Mouse (Mus musculus): ENCODE results near the gene Plod1. TPM values are rescaled to one million over a fixed set of nuclear protein-coding genes. Genes with fewer than 3 reads are reported as not detected.
A peak's percentile ranks its signal among the peaks of the same experiment; 100 is the strongest.

Plod1 gene
- total and polyA plus RNA-seq, 2 experiments = 24.5 to 32.9 TPM

DNA sequence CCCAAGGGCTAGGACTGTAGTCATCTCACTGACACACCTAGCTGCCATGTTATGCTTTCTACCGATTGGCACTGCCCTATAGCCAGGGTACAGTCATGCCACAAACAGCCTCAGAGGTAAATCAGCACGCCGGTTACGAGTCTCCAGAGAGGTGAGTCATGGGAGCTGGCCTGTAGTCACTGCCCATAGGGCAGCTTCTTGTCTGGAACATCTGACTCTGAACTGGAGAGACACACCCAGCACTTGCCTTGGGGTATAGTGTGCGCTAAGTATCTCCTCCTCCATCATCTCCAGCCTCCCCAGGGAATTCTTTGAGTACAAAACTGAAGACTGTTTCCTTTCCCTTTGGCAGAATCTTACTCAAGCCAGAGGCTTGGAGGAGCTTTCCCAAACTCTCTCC is 30.3 kb downstream of the Plod1 start:
- 91% methylated on average over 5 of the region's 5 CpGs for WGBS
- no peaks in the 10 kb centered on the region for H3K27me3 ChIP-seq (ENCODE audit: control insufficient read depth, insufficient read depth, low read length)
- H3K36me3 ChIP-seq (ENCODE audit: control insufficient read depth, insufficient read depth, low read length) = peaks cover 8% of the 10 kb centered on the region; the same call in 1 of the 2 replicates
- H3K27ac ChIP-seq (replicated peaks; ENCODE audit: insufficient read depth, low read depth, low read length) = no peak overlapping the region
- no peak for DNase-seq (ENCODE audit: extremely low read depth, low read depth, low spot score)
- H3K4me1 ChIP-seq (ENCODE audit: control insufficient read depth, insufficient read depth, low read length) = peaks cover 20% of the 10 kb centered on the region
- H3K79me2 ChIP-seq (ENCODE audit: control insufficient read depth, insufficient read depth, low read length) = peaks cover 16% of the 10 kb centered on the region; the same call in 1 of the 2 replicates
- TF ChIP-seq POLR2A (IDR thresholded peaks at IDR 0.05; ENCODE audit: extremely low read depth, insufficient read depth, low read length) (no peak), CTCF (IDR thresholded peaks at IDR 0.05; ENCODE audit: low read depth, low read length) (no peak)
- H3K4me3 ChIP-seq (ENCODE audit: insufficient read depth, low read depth, low read length) = no peak overlapping the region
- no peak overlapping the region for H3K9ac ChIP-seq (ENCODE audit: low read depth, low read length)

GRCm38 (mm10) chr4:147905090-147905659 is 31.4 kb downstream of the Plod1 start:
- 0% methylated on average over 8 of the region's 8 CpGs for WGBS
- H3K4me1 ChIP-seq (ENCODE audit: control insufficient read depth, insufficient read depth, low read length) = peaks cover 20% of the 10 kb centered on the region
- peak overlapping the region; percentile 96 for H3K9ac ChIP-seq (ENCODE audit: low read depth, low read length)
- H3K4me3 ChIP-seq (ENCODE audit: insufficient read depth, low read depth, low read length) = peak overlapping the region; percentile 92
- H3K79me2 ChIP-seq (ENCODE audit: control insufficient read depth, insufficient read depth, low read length) = peaks cover 20% of the 10 kb centered on the region; the same call in 1 of the 2 replicates
- peak overlapping the region; percentile 98 for H3K27ac ChIP-seq (replicated peaks; ENCODE audit: insufficient read depth, low read depth, low read length)
- peak; percentile 92 for DNase-seq (ENCODE audit: extremely low read depth, low read depth, low spot score)
- no peaks in the 10 kb centered on the region for H3K27me3 ChIP-seq (ENCODE audit: control insufficient read depth, insufficient read depth, low read length)
- TF ChIP-seq CTCF (IDR thresholded peaks at IDR 0.05; ENCODE audit: low read depth, low read length) = no peak
- no peak for TF ChIP-seq POLR2A (IDR thresholded peaks at IDR 0.05; ENCODE audit: extremely low read depth, insufficient read depth, low read length)
- peaks cover 8% of the 10 kb centered on the region; the same call in 1 of the 2 replicates for H3K36me3 ChIP-seq (ENCODE audit: control insufficient read depth, insufficient read depth, low read length)

- peak within 1 kb of the TSS; percentile 98 for H3K27ac ChIP-seq (replicated peaks; ENCODE audit: insufficient read depth, low read depth, low read length)
- WGBS = under 1% methylated on average over 59 of the region's 59 CpGs
- peaks cover 11% of the 10 kb centered on the region for H3K36me3 ChIP-seq (ENCODE audit: control insufficient read depth, insufficient read depth, low read length)
- DNase-seq (ENCODE audit: extremely low read depth, low read depth, low spot score) = no peak
- no peaks in the 10 kb centered on the region for H3K27me3 ChIP-seq (ENCODE audit: control insufficient read depth, insufficient read depth, low read length)
- peak within 1 kb of the TSS; percentile 96 for H3K9ac ChIP-seq (ENCODE audit: low read depth, low read length)
- peaks cover 25% of the 10 kb centered on the region; the same call in 1 of the 2 replicates for H3K79me2 ChIP-seq (ENCODE audit: control insufficient read depth, insufficient read depth, low read length)
- H3K4me1 ChIP-seq (ENCODE audit: control insufficient read depth, insufficient read depth, low read length) = peaks cover 20% of the 10 kb centered on the region
- H3K4me3 ChIP-seq (ENCODE audit: insufficient read depth, low read depth, low read length) = peak within 1 kb of the TSS; percentile 92
- TF ChIP-seq POLR2A (IDR thresholded peaks at IDR 0.05; ENCODE audit: extremely low read depth, insufficient read depth, low read length) = peak; percentile 53; the same call in 1 of the 2 replicates
- no peak for TF ChIP-seq CTCF (IDR thresholded peaks at IDR 0.05; ENCODE audit: low read depth, low read length)
These were observed 32.1 kb downstream of the Plod1 start, which contains the start of gene Mfn2 for GRCm38 (mm10) chr4:147904313-147905089. Mfn2 (minus strand) TSS chr4:147904704.

GRCm38 (mm10) chr4:147903601-147904000 is 33.0 kb downstream of the Plod1 start:
- WGBS = 14% methylated on average over 3 of the region's 3 CpGs
- peak overlapping the region; percentile 97 for H3K27ac ChIP-seq (replicated peaks; ENCODE audit: insufficient read depth, low read depth, low read length)

DNA sequence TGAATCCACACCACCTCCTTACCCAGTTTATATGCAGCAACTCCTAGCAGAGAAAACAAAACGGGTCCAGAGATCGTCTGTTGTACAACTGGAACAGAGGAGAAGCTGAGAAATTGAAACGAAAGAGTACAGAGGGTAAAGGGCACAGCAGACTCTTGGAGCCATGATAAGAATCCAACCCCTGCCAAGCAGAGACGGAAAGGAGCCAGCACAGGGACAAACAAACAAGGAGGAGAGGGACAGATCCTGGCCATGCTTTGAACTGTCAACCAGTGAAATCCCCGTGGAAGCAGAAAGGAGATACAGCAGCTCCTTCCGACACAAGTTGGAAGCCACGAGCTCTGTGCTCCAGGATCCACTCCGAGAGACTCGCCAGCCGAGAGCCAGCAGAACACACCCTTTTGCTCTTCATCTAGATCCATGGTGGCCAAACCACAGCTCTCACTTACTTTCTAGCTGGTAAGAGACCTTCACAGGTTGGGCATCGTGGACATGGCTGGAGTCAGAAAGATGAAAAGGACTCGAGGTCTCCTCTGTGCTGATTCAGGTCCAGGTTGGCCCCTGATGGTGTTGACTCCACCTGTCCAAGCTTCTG is 33.6 kb downstream of the Plod1 start:
- Histone ChIP-seq H3K27ac (replicated peaks; ENCODE audit: insufficient read depth, low read depth, low read length) (peak overlapping the region; percentile 97), H3K4me1 (ENCODE audit: control insufficient read depth, insufficient read depth, low read length) (peaks cover 20% of the 10 kb centered on the region), H3K27me3 (ENCODE audit: control insufficient read depth, insufficient read depth, low read length) (no peaks in the 10 kb centered on the region), H3K4me3 (ENCODE audit: insufficient read depth, low read depth, low read length) (peak overlapping the region; percentile 92), H3K9ac (ENCODE audit: low read depth, low read length) (peak overlapping the region; percentile 96), H3K36me3 (ENCODE audit: control insufficient read depth, insufficient read depth, low read length) (peaks cover 21% of the 10 kb centered on the region), H3K79me2 (ENCODE audit: control insufficient read depth, insufficient read depth, low read length) (peaks cover 25% of the 10 kb centered on the region; the same call in 1 of the 2 replicates)
- 31% methylated on average over 12 of the region's 12 CpGs for WGBS
- peak; percentile 91 for DNase-seq (ENCODE audit: extremely low read depth, low read depth, low spot score)
- TF ChIP-seq POLR2A (IDR thresholded peaks at IDR 0.05; ENCODE audit: extremely low read depth, insufficient read depth, low read length) (no peak), CTCF (IDR thresholded peaks at IDR 0.05; ENCODE audit: low read depth, low read length) (no peak)

More at GRCm38 (mm10) chr4:147903601-147904000, 33.0 kb downstream of the Plod1 start:
- peak; percentile 53 for DNase-seq (ENCODE audit: extremely low read depth, low read depth, low spot score)
- H3K4me1 ChIP-seq (ENCODE audit: control insufficient read depth, insufficient read depth, low read length) = peaks cover 20% of the 10 kb centered on the region
- peaks cover 18% of the 10 kb centered on the region for H3K36me3 ChIP-seq (ENCODE audit: control insufficient read depth, insufficient read depth, low read length)
- H3K27me3 ChIP-seq (ENCODE audit: control insufficient read depth, insufficient read depth, low read length) = no peaks in the 10 kb centered on the region
- H3K79me2 ChIP-seq (ENCODE audit: control insufficient read depth, insufficient read depth, low read length) = peaks cover 25% of the 10 kb centered on the region; the same call in 1 of the 2 replicates
- TF ChIP-seq CTCF (IDR thresholded peaks at IDR 0.05; ENCODE audit: low read depth, low read length) (no peak), POLR2A (IDR thresholded peaks at IDR 0.05; ENCODE audit: extremely low read depth, insufficient read depth, low read length) (no peak)
- H3K4me3 ChIP-seq (ENCODE audit: insufficient read depth, low read depth, low read length) = peak overlapping the region; percentile 92
- H3K9ac ChIP-seq (ENCODE audit: low read depth, low read length) = peak overlapping the region; percentile 96
